Mouse (Mus musculus) stomach, embryonic 14.5 days (tissue): ENCODE data around the gene Cmtm3. TPM values are rescaled to one million over a fixed set of nuclear protein-coding genes. Genes with fewer than 3 reads are reported as not detected.

Source experiments
- ATAC-seq: fragments of 200-750 bp; cut with Nextera tagmentation; 2 replicates; pipeline ENCODE4 v1.8.0; 2017; ENCODE audit warnings: low read depth, moderate TSS enrichment; ENCODE audit not compliant: insufficient number of reproducible peaks, insufficient read depth, low FRiP score
- H3K27ac ChIP-seq: fragments of 300-500 bp; sonication (generic); 2 replicates; pipeline ENCODE4 v1.5.1; 2014; ENCODE audit warnings: mild to moderate bottlenecking, low read length, moderate library complexity, mixed read lengths
- H3K27me3 ChIP-seq: fragments of 300-500 bp; sonication (generic); 2 replicates; pipeline ENCODE4 v1.6.1; 2014; ENCODE audit warnings: low read length, control low read depth, mixed read lengths; ENCODE audit not compliant: control insufficient read depth, insufficient read depth
- H3K36me3 ChIP-seq: fragments of 300-500 bp; sonication (generic); 2 replicates; pipeline ENCODE4 v1.6.1; 2014; ENCODE audit warnings: mild to moderate bottlenecking, control low read depth, low read length, moderate library complexity, mixed read lengths; ENCODE audit not compliant: control insufficient read depth, insufficient read depth
- H3K4me1 ChIP-seq: fragments of 300-500 bp; sonication (generic); 2 replicates; pipeline ENCODE4 v1.6.1; 2014; ENCODE audit warnings: low read length, control low read depth, mixed read lengths; ENCODE audit not compliant: control insufficient read depth, insufficient read depth
- H3K4me2 ChIP-seq: fragments of 300-500 bp; sonication (generic); replicated peaks from 2 replicates; pipeline ENCODE4 v1.6.1; 2014; ENCODE audit warnings: low read depth, low read length, control low read depth
- H3K4me3 ChIP-seq: fragments of 300-500 bp; sonication (generic); 2 replicates; pipeline ENCODE4 v1.5.1; 2014; ENCODE audit warnings: low read depth, low read length, control low read depth
- H3K9ac ChIP-seq: fragments of 300-500 bp; sonication (generic); replicated peaks from 2 replicates; pipeline ENCODE4 v1.6.1; 2014; ENCODE audit warnings: low read depth, mild to moderate bottlenecking, control low read depth, low read length, moderate library complexity, mixed read lengths
- H3K9me3 ChIP-seq: fragments of 300-500 bp; sonication (generic); 2 replicates; pipeline ENCODE4 v1.6.1; 2016; ENCODE audit warnings: low read depth, low read length, control low read depth; ENCODE audit not compliant: control insufficient read depth
- WGBS: fragments of 180-500 bp; shearing (Covaris S2); extraction: QIAGEN DNeasy Blood & Tissue Kit; methylation state at CpG from one replicate; pipeline ENCODE4 v1.1.7; 2014; 5-methylcytosine and 5-hydroxymethylcytosine counted together
- polyA plus RNA-seq: library from polyadenylated mRNA; unstranded; fragments of >200 nt; fragmentation: Nextera tagmentation; extraction: Ambion mirVana; gene quantifications from 2 replicates; pipeline ENCODE4 v1.2.1, GENCODE M21; 2014

The Cmtm3 gene
- polyA plus RNA-seq, 1 experiment from 2014 or later: 155 TPM

- H3K9me3 ChIP-seq: no peaks in the 10 kb centered on the region
- H3K27ac ChIP-seq: no peak overlapping the region
- no peaks in the 10 kb centered on the region for H3K27me3 ChIP-seq
- ATAC-seq: no peak
- 61% methylated on average over 10 of the region's 10 CpGs for WGBS
- H3K9ac ChIP-seq: no peak overlapping the region
- no peaks in the 10 kb centered on the region for H3K36me3 ChIP-seq
- H3K4me2 ChIP-seq: no peak overlapping the region
- H3K4me1 ChIP-seq: peaks cover 27% of the 10 kb centered on the region
- H3K4me3 ChIP-seq: no peak overlapping the region
Observed at GRCm38 (mm10) chr8:104379301-104379836, 40.2 kb downstream of the Cmtm3 start.

GRCm38 (mm10) chr8:104380269-104380668 is 41.1 kb downstream of the Cmtm3 start:
- H3K9ac ChIP-seq: no peak overlapping the region
- 77% methylated on average over 7 of the region's 7 CpGs for WGBS
- peaks cover 24% of the 10 kb centered on the region for H3K4me1 ChIP-seq
- H3K4me3 ChIP-seq: no peak overlapping the region
- no peak overlapping the region for H3K4me2 ChIP-seq
- no peak overlapping the region for H3K27ac ChIP-seq
- no peak for ATAC-seq
- no peaks in the 10 kb centered on the region for H3K27me3 ChIP-seq
- H3K36me3 ChIP-seq: no peaks in the 10 kb centered on the region
- no peaks in the 10 kb centered on the region for H3K9me3 ChIP-seq

GRCm38 (mm10) chr8:104380961-104381411 is 41.8 kb downstream of the Cmtm3 start:
- Histone ChIP-seq H3K27ac (no peak overlapping the region), H3K4me2 (no peak overlapping the region), H3K36me3 (no peaks in the 10 kb centered on the region), H3K9me3 (no peaks in the 10 kb centered on the region), H3K4me1 (peaks cover 21% of the 10 kb centered on the region), H3K9ac (no peak overlapping the region), H3K4me3 (no peak overlapping the region), H3K27me3 (no peaks in the 10 kb centered on the region)
- WGBS: 74% methylated on average over 5 of the region's 5 CpGs
- no peak for ATAC-seq

- no peak overlapping the region for H3K4me2 ChIP-seq
- no peak overlapping the region for H3K9ac ChIP-seq
- 57% methylated on average over 2 of the region's 2 CpGs for WGBS
- no peaks in the 10 kb centered on the region for H3K27me3 ChIP-seq
- peaks cover 42% of the 10 kb centered on the region for H3K4me1 ChIP-seq
- H3K9me3 ChIP-seq: no peaks in the 10 kb centered on the region
- no peaks in the 10 kb centered on the region for H3K36me3 ChIP-seq
- no peak overlapping the region for H3K4me3 ChIP-seq
- H3K27ac ChIP-seq: no peak overlapping the region
- no peak for ATAC-seq
Observed at GRCm38 (mm10) chr8:104383296-104383695, 44.1 kb downstream of the Cmtm3 start.

- WGBS: 74% methylated on average over 3 of the region's 3 CpGs
- Histone ChIP-seq H3K27me3 (no peaks in the 10 kb centered on the region), H3K9me3 (no peaks in the 10 kb centered on the region), H3K36me3 (no peaks in the 10 kb centered on the region), H3K27ac (no peak overlapping the region), H3K9ac (no peak overlapping the region), H3K4me2 (no peak overlapping the region), H3K4me3 (no peak overlapping the region), H3K4me1 (peaks cover 42% of the 10 kb centered on the region)
- ATAC-seq: peak; percentile 9; the same call in 1 of the 2 replicates
Observed at GRCm38 (mm10) chr8:104383977-104384376, 44.8 kb downstream of the Cmtm3 start.

DNA sequence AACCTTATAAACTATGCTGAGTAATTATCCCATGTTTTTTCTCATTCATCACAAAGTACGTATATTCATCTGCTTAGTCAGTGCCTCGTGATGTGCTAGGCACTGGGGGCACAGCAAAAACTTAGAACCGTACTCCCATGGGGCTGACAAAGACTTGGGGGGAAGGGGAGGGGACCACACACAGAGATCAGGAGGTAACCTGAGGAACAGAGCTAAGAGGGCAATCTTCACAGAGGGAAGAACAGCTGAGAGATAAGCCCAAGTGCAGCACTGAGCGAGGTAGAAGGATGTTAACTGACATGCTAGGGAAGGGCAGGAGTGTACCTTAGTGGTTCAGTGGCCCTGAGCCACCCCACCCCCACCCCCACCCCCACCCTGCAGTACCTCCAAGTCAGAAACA is 47.5 kb downstream of the Cmtm3 start:
- H3K9ac ChIP-seq: no peak overlapping the region
- no peak overlapping the region for H3K27ac ChIP-seq
- no peaks in the 10 kb centered on the region for H3K9me3 ChIP-seq
- WGBS: 29% methylated on average over 4 of the region's 4 CpGs
- peaks cover 42% of the 10 kb centered on the region for H3K4me1 ChIP-seq
- H3K36me3 ChIP-seq: no peaks in the 10 kb centered on the region
- no peaks in the 10 kb centered on the region for H3K27me3 ChIP-seq
- no peak overlapping the region for H3K4me3 ChIP-seq
- H3K4me2 ChIP-seq: no peak overlapping the region
- ATAC-seq: no peak

DNA sequence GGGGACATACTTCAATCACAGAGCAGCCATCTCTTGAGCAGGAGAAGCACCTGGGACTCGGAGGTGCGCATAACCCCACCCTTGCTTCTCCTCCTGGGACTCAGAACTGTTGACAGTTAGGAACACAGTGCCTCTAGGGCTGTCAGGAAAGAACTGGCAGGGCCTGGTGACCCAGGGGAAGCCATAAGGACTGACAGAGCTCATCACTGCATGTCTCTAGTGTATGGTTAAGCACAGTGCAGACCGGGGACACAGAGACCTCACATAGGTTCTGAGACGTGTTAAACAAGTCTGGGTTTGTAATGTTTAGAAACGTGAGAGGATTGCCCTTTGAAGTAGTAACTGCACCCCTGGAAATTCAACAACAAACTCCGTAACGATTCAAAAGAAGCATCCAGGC is 48.3 kb downstream of the Cmtm3 start:
- H3K4me2 ChIP-seq: no peak overlapping the region
- 47% methylated on average over 7 of the region's 7 CpGs for WGBS
- no peak for ATAC-seq
- no peak overlapping the region for H3K4me3 ChIP-seq
- no peaks in the 10 kb centered on the region for H3K27me3 ChIP-seq
- H3K9me3 ChIP-seq: no peaks in the 10 kb centered on the region
- no peak overlapping the region for H3K27ac ChIP-seq
- peaks cover 39% of the 10 kb centered on the region for H3K4me1 ChIP-seq
- H3K36me3 ChIP-seq: no peaks in the 10 kb centered on the region
- no peak overlapping the region for H3K9ac ChIP-seq

DNA sequence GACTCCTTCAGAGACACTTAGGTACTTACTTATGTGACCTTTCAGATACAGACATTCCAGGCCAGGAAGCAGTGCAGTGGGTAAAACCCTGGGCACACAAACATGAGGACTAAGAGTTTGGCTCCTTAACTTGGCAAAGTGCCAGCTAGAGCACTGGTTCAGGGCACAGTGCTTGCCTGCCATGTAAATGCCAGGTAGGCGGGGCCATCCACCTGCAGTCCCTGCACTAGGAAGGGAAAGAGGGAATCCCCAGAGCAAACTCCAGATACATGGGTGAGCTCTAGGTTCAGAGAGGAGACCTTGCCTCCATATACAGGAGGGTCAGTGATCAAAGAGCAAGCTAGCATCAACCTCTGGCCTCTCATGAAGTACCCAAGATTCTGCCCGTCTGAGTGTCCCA is 48.8 kb downstream of the Cmtm3 start:
- Histone ChIP-seq H3K27me3 (no peaks in the 10 kb centered on the region), H3K36me3 (no peaks in the 10 kb centered on the region), H3K9me3 (no peaks in the 10 kb centered on the region), H3K9ac (no peak overlapping the region), H3K4me3 (no peak overlapping the region), H3K4me2 (no peak overlapping the region), H3K4me1 (peaks cover 36% of the 10 kb centered on the region), H3K27ac (no peak overlapping the region)
- 78% methylated on average over 2 of the region's 2 CpGs for WGBS
- no peak; the same call in 1 of the 2 replicates for ATAC-seq

GRCm38 (mm10) chr8:104390245-104390644 is 51.0 kb downstream of the Cmtm3 start:
- H3K9me3 ChIP-seq: no peaks in the 10 kb centered on the region
- H3K9ac ChIP-seq: no peak overlapping the region
- no peak overlapping the region for H3K4me3 ChIP-seq
- H3K4me1 ChIP-seq: peaks cover 38% of the 10 kb centered on the region
- no peak; the same call in 1 of the 2 replicates for ATAC-seq
- no peaks in the 10 kb centered on the region for H3K36me3 ChIP-seq
- no peak overlapping the region for H3K4me2 ChIP-seq
- WGBS: 74% methylated on average over 8 of the region's 8 CpGs
- H3K27ac ChIP-seq: no peak overlapping the region
- H3K27me3 ChIP-seq: no peaks in the 10 kb centered on the region
